Mouse (Mus musculus): ENCODE results near the gene Cerk. TPM values are rescaled to one million over a fixed set of nuclear protein-coding genes. Genes with fewer than 3 reads are reported as not detected.

The Cerk gene
- total RNA-seq, 2 experiments from 2014 or later: 22.7 to 41.2 TPM

DNA sequence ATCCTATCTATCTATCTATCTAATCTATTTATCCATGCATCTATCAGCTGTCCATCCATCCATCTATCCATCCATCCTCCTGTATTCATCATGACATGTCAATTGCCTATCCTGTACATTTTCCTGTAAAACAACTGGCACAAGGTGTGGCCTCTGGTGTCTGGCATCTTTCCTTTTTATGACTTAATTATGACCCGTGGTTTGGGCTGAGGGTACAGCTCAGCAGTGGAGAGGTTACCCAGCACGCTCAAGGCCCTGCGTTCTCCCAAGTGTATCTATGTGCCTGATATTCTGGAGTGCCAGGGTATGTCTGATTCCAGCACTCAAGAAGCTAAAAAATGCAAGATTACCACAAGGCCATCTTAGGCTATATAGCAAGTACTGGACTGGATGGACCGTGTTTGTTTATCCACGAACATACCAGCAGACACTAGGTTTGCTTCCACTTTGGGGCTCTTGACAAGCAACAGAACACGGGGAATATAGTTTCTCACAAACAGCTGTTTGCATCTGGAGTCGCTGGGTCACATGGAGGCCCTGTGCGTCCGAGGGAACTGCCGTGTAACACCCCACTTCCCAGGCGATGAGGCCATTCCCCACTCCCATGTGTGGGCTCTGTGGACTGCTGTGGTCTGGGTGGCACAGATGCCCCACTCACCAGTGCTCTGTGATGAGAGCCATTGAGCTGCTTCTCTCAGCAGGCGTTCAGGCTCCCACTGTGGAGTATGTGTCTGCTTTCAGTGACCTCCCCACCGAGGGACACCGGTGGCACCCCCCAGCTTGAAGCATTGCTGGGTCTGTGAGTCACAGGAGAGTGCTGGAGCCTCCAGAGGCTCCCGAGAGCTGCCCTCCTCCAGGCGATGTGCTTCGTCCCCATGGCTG, 90.0 kb downstream of the Cerk start:
- ATAC-seq (ENCODE audit: poor library complexity, severe bottlenecking): no peak

DNA sequence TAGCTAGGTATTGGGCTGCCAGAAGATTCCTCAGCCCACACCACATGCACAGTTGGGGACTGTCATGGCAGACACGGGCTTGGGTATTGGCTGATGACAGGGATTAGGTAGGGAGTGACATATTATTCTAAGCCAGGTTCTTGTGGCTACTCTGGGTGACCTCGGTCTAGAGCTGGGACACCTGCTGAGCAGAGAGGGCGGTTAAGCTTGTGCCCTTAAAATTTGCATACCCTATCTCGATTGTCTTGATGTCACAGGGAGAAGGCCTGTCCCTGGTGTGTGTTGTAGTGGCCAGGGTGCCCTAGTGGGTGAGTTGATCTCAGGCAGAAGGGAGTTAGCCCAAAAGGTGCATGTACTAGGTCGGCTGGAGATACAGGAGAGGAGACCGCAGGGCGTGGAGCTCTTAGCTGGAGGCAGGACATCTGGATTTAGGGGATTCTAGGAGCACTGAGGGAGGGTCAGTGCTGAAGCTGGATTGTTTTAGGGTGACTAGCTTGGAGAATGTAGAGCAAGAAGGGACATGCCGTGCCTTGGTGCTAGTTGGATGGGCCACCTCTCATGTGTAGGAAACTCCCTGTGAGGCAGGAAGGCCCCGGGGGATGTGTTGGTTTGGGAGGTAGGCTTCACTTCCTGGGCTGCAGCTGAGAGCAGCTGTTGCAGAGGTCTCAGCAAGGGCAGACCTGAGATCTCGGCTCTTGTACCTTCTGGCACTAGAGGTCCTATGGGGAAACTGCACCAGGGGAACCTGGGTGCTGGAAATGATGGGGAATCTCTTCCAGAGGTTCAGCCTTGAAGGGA, 91.4 kb downstream of the Cerk start:
- no peak for ATAC-seq (ENCODE audit: poor library complexity, severe bottlenecking)

DNA sequence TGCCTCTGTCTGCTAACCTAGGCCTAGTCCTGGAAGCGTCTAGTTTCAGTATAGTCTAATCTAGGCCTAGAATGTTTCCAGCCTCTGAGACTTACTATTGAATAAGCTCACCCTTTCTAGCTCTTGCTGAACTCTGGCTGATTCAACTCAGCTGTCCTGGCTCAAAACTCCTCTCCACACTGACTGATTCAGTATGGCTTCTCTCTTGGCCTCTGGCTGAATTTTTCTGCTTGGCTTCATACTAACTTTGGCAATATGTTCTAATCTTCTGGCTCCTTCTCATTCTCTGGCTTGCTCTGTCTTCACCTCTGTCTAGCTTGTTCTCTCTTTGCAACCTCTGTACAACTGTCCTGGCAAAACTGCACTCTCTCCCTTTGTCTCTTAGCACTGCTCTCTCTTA, 92.7 kb downstream of the Cerk start:
- ATAC-seq (ENCODE audit: poor library complexity, severe bottlenecking): no peak

DNA sequence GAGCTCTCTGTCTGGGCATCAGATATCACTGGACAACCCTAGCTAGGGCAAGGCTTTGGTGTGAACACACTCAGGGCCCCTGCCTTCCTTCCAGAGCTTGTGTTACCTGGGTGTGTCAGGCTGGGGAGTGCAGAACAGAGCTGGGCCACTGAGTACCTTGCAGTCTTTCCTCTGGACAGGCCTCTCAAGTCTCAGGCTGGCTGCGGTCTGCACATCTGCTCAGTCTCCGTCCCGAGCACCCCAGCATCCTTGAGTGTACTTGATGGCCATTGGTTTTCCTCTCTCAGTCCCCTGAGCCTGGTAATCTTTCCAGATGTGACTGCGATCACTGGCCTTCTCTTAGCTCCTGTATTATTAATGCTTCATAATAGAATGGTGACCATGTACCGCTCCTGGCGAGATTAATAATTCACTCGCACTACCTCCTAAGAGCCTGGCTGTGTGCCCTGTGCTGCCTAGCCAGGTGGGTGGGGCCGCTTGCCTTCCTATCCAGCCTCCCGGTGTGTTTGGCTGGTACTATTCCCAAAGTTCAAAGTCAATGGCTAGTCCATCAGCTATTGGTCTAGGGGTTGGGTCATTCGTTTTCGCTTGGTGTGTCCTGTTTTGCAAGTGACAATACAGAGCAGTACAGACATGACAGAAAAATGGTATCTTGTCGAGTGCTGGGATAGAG, 93.8 kb downstream of the Cerk start:
- ATAC-seq (ENCODE audit: poor library complexity, severe bottlenecking): no peak

DNA sequence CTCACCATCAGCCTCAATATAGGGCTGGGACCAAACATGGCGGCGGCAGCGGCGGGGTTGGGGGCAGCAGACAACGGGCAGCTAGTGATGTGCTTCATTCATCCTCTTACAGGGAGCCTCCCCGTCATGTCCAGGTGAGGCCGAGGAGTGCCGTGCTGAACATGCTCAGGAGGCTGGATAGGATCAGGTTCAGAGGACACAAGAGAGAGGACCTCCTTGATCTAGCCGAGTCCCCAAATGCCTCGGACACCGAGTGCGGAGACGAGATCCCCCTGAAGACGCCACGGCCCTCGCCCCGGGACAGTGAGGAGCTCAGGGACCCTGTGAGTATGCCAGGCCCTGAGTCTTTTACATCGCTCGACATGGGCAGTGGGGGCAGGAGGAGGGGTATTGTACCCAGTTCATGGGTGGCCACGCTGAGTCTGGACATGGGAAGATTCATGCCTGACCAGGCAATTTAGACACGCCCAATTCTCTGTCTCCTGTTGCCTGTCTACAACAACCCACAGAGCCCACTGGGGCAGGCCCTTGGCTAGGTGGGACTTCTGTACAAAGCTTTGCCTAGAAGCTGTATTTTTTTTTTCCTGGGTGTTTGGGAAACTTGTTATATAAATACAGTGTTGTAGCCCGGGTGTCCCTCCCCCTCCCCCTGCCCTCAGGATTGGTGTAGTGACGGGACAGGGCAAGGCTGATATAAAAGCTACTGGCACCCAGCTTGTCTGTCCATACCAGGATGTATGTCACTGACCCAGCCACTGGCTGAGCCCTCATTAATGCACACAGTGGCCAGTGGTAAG, 94.5 kb downstream of the Cerk start:
- ATAC-seq (ENCODE audit: poor library complexity, severe bottlenecking): no peak

DNA sequence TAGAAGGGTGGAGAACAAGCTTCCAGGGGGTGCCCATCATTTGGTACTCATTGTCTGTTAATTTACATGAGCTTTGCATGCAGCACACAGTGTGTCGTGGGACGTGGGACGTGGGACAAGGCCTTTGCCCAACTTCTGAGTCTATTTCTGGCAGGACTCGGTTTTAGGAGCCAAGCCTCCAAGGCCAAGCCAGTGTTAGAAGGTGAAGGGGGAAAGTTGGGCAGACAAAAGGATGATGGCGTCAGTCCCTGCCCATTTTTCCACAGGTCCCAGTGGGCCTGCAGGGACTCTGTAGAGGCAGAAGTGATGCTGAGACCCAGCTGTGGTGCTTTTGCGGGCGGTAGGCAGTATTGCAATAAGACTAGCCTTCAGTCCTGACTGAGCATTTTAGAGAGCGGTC, 95.4 kb downstream of the Cerk start:
- no peak for ATAC-seq (ENCODE audit: poor library complexity, severe bottlenecking)

DNA sequence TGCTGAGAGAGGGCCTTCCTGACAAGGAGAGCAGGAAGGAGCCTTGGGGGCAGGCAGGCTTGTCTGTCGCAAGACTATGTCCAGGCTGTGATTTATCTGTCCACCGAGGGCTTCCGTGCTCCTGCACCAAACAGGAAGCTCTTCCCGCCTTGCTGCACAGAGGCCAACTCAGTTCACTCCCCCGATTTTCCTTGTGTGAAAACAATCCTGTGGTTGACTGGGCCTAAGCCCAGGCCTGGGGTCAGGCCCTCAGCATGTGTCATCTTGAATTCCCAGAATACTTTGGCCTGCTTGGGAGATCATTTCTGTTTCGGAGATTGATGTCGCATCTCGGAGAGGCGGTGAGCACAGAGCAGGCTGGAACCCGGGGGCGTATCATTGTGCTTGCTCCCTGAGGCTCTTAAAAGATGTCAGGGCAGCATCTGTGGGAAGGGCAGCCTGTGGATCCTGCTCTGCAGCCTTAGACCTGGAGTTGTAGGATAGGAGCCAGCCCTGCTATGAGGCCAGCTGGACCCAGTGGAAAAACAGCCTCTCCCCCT, 95.9 kb downstream of the Cerk start:
- ATAC-seq (ENCODE audit: poor library complexity, severe bottlenecking): no peak

Other genes starting within 250 kb of the Cerk start
- 1.0 and 1.2 TPM in 2 replicates for gene Celsr1, start 152.4 kb downstream of the Cerk start, total RNA-seq (2015)
- gene Celsr1, start 152.4 kb downstream of the Cerk start, total RNA-seq (2017): 1.2 and 4.4 TPM in 2 replicates
- 11.5 and 13.1 TPM in 2 replicates for gene Gramd4, start 128.4 kb downstream of the Cerk start, total RNA-seq (2015)
- 36.8 and 46.0 TPM in 2 replicates for gene Gramd4, start 128.4 kb downstream of the Cerk start, total RNA-seq (2017)
- gene Tbc1d22a, start 28.3 kb upstream of the Cerk start, total RNA-seq (2015): 12.9 and 13.3 TPM in 2 replicates
- 19.0 and 24.1 TPM in 2 replicates for gene Tbc1d22a, start 28.3 kb upstream of the Cerk start, total RNA-seq (2017)